In genomic region chr17:24469910-24470602, GRCm38 (mm10) we compare ENCODE assay signal across 8 mouse cellular contexts. TPM values are rescaled to one million over a fixed set of nuclear protein-coding genes. Genes with fewer than 3 reads are reported as not detected.
DNase-seq lines count a peak whose midpoint lies in the region; ATAC-seq lines count a peak whose summit lies in the region.

E4f1 (minus strand) TSS chr17:24470313.
Pgp (plus strand) TSS chr17:24470392.

- H3K4me1 ChIP-seq in hindbrain, embryonic 11.5 days (replicated peaks; ENCODE audit: control insufficient read depth, insufficient read depth, low read length): peaks cover 10% of the 10 kb centered on the region

- ATAC-seq in hindbrain, embryonic 11.5 days (ENCODE audit: low FRiP score): peak; percentile 97

- under 1% methylated on average over 59 of the region's 75 CpGs for WGBS in hindbrain, embryonic 11.5 days

- H3K9ac ChIP-seq in hindbrain, embryonic 11.5 days (ENCODE audit: low read depth, low read length): peak within 1 kb of the TSS; percentile 89

- no peaks in the 10 kb centered on the region for H3K27me3 ChIP-seq in hindbrain, embryonic 11.5 days (ENCODE audit: control insufficient read depth, insufficient read depth, low read length)

- DNase-seq in Muller cell, postnatal 12 days (ENCODE audit: inconsistent ontology term): peak; percentile 99
- DNase-seq in cerebellum, adult 9-11 months: peak; percentile 100
- peak; percentile 98 to 99 for DNase-seq in frontal cortex, adult 2 months (ENCODE audit: extremely low spot score in 1 of 2, low spot score in 1 of 2)
- peak; percentile 97 for DNase-seq in hindbrain, embryonic 11.5 days (ENCODE audit: low spot score)
- peak; percentile 98 to 99 for DNase-seq in layer of hippocampus, postnatal 10 days (ENCODE audit: low spot score in 2 of 2)
- DNase-seq in lung, postnatal 10 days: peak; percentile 98
- peak; percentile 98 for DNase-seq in ovary, postnatal 36 days (ENCODE audit: low spot score)
- peak; percentile 97 for DNase-seq in thymus, postnatal 25 days

- peak within 1 kb of the TSS; percentile 93 for H3K4me3 ChIP-seq in hindbrain, embryonic 11.5 days (ENCODE audit: low read depth, low read length)

- peak within 1 kb of the TSS; percentile 99 for H3K4me2 ChIP-seq in hindbrain, embryonic 11.5 days (replicated peaks; ENCODE audit: low read depth, low read length)

- H3K27ac ChIP-seq in hindbrain, embryonic 11.5 days (ENCODE audit: low read depth, low read length): peak within 1 kb of the TSS; percentile 80

- H3K36me3 ChIP-seq in hindbrain, embryonic 11.5 days (ENCODE audit: control insufficient read depth, insufficient read depth, low read length): no peaks in the 10 kb centered on the region

- H3K9me3 ChIP-seq in hindbrain, embryonic 11.5 days (ENCODE audit: control insufficient read depth, low read length): no peaks in the 10 kb centered on the region

RNA-seq across cellular contexts. Expression of gene E4f1, which starts in this region (rescaled TPM):
- 86.1 and 86.4 TPM in 2 replicates for polyA plus RNA-seq in frontal cortex, adult 2 months (2012; rRNA removed)
- 17.5 and 19.9 TPM in 2 replicates for polyA plus RNA-seq in hindbrain, embryonic 11.5 days (2014; fragmentation: Nextera tagmentation; extraction: Ambion mirVana)
- 10 to 100 TPM; 30.0 to 33.3 TPM for total RNA-seq in layer of hippocampus, postnatal 10 days (2021)

RNA-seq across cellular contexts. Expression of gene Pgp, which starts in this region (rescaled TPM):
- polyA plus RNA-seq in frontal cortex, adult 2 months (2012; rRNA removed): 85.4 and 95.8 TPM in 2 replicates
- polyA plus RNA-seq in hindbrain, embryonic 11.5 days (2014; fragmentation: Nextera tagmentation; extraction: Ambion mirVana): 60.1 and 64.6 TPM in 2 replicates
- 10 to 100 TPM; 64.7 to 67.9 TPM for total RNA-seq in layer of hippocampus, postnatal 10 days (2021)

Comparison
In these comparisons a context has a peak if more than half of its experiments do, and no peak if none do; other contexts are left out.
1. Peak in every context shown above with its lines: DNase-seq, ATAC-seq, H3K4me3 ChIP-seq and H3K27ac ChIP-seq.